Mouse (Mus musculus) gastrocnemius, postnatal 10 days (tissue): ENCODE measurements around the gene Zcchc13. TPM values are rescaled to one million over a fixed set of nuclear protein-coding genes. Genes with fewer than 3 reads are reported as not detected.
"Not testable (repeated sequence)": the region's sequence is repeated elsewhere in the genome, so short reads cannot be mapped to it uniquely, and the experiment has no call there.

Experiments used
- DNase-seq: peaks from one replicate; pipeline ENCODE4 v3.0.0; 2021; ENCODE audit warnings: mixed read lengths
- total RNA-seq, 2 experiments: library from RNA; stranded (reverse); gene quantifications; 2 replicates each; pipeline ENCODE4 v1.2.3; 2021

Zcchc13 gene
- total RNA-seq, 2 experiments from 2014 or later: not detected

DNA sequence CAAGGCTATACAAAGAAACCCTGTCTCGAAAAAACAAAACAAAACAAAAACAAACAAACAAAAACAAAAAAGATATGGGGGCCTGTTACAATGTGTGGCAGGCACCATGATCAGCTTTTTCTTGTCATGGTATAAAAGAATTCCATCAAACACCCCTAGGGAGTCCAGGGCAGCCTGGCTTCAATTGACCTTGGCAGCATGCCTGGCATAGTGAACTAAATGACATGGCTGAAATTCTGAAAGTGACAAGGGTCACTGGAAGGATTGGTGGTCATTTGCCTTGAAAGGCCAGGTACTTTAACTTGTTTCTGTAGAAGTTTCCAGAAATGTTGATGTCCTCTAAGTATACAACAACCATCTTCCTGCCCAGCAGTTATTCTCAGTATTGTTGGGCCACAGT, 13.9 kb downstream of the Zcchc13 start:
- DNase-seq: no peak

DNA sequence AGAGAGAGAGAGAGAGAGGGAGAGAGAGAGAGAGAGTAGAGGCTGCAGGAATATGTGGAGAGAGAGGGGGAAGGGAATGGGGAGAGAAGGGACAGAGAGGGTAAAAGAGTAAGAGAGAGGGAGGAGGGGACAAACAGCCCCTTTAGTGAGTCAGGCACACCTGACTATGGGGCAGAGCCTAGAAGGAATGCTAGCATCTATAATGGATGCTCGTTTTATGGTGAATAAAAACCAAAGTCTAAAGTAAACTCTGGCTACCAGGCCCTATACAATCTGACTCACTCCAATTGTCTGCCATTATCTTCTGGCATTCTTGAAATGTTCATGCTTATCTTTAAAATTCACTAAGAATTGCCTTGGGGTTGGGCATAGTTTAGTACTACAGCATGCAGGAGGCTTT, 21.7 kb downstream of the Zcchc13 start:
- DNase-seq: no peak

DNA sequence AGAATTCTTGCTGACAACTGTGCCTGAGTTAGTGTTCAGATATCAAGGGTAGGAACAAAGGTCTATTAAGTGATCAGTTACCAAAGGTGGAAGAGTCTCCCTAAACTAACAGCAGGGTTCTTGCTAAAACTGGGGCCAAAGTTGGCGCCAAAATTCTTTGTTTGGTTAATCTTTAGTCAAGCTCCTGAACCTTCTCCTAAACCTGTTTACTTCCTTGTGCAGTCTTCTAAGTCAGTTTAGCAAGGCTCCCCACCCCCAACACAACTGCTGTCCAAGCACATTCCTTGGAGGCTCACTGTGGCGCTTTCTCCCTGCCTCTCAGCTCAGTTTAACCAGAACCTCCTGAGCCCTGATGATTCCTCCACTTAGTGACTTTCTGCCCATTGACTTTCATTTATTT, 22.6 kb downstream of the Zcchc13 start:
- DNase-seq: no peak

- DNase-seq: no peak
Observed at GRCm38 (mm10) chrX:103658985-103659384, 28.6 kb downstream of the Zcchc13 start.

DNA sequence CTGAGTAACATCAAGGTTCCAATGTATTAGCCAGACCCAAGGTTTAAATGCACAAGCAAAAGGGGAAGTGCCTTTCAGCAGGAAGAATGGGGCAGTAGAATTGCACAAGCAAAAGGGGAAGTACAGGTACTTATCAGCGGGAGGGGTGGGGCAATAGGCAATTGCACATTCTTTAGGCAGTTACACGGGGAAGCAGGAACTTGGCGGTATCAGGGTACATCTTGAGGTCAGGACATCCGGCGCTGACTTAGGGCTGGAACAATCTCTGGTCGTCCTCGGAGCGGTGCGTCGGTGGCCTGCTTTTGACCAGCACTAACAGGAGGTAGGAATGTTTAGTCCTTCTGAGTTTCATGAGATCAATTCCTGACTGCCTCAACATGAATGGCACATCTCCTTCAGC, 34.1 kb downstream of the Zcchc13 start:
- DNase-seq: not testable (repeated sequence)

DNA sequence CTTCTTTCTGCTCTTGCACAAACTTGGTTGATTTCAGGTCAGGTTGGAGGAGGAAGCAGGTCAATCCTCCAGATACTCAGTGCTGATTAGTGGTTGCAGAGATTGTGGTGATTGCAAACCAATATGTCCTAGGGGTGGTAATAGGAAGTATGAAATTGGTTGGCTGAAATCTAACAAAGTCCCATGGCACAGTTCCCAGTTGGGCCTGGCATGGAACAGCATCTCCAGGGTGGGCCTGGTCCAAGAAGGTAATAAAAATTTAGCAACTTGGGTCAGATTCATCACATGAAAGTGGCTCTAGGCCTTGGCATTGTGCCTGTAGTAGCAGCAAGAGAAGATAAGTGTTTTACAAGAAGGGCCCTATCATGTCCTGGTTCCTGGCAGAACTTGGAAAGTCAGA, 39.9 kb downstream of the Zcchc13 start:
- DNase-seq: no peak

DNA sequence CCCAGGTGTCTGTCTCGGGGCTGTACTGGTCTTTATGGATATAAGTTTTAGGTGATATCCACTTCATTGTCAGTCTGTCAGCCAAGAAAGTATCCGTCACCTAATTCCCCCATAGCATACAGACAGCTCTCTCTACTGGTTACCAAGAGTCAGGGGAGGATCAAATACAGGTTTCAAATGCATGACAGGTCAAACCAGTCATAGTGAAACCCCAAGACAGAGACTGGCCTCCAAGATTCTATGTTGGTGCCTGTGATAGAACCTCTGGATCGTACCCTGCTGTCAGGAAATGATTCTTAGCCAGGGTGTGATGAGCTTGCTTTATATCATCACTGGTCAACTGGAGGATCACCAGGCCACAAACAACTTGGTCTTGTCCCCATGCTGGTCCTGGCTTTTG, 43.4 kb downstream of the Zcchc13 start:
- DNase-seq: no peak

DNA sequence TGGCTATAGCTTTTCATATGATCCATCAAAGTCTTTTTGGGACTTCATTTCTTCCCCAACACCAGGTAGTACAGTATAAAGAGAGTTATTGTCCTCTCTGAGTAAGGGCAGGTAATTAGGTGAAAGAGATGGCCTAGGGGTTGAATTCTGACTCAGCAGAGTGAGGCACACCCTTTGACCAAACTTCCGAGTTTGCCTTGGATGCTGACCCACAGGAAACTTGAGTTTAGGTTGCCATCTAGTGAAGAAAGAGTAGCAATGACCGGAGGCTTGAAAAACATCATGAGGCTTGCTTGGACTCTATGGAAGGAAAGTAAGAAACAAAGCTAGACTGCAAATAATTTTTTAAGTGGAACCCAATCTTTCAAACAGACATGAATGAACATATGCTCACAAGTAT, 44.3 kb downstream of the Zcchc13 start:
- no peak for DNase-seq

Other genes starting within 250 kb of the Zcchc13 start
- not detected for gene Tsx, start 216.1 kb upstream of the Zcchc13 start, total RNA-seq
- gene Gm26992, start 208.6 kb upstream of the Zcchc13 start, total RNA-seq: not detected
- gene Slc16a2, start 191.4 kb downstream of the Zcchc13 start, total RNA-seq: 10 to 100 TPM in 1 of 2 experiments, 1 to 10 TPM in 1; 8.3 to 14.2 TPM